Mouse (Mus musculus) ES-E14 (cell line): ENCODE results near the gene Nanos3. TPM values are rescaled to one million over a fixed set of nuclear protein-coding genes. Genes with fewer than 3 reads are reported as not detected.

ENCODE experiments used
- DNase-seq: peaks from one replicate; pipeline ENCODE4 v3.0.0-alpha.2; 2013; ENCODE audit warnings: low read depth, low spot score
- H3K27ac ChIP-seq: 2 replicates; pipeline ENCODE4 v1.5.1; 2012; ENCODE audit warnings: low read depth, mild to moderate bottlenecking, low read length, moderate library complexity, mixed read lengths; ENCODE audit not compliant: poor library complexity, insufficient read depth, severe bottlenecking
- H3K36me3 ChIP-seq: 2 replicates; pipeline ENCODE4 v1.6.1; 2012; ENCODE audit warnings: mild to moderate bottlenecking, low read length, moderate library complexity, mixed read lengths; ENCODE audit not compliant: control insufficient read depth, poor library complexity, insufficient read depth, severe bottlenecking
- H3K4me1 ChIP-seq, 2 experiments: fragments of 150-350 bp in 1 of 2; sonication (generic) in 1 of 2; 2 replicates each; pipeline ENCODE4 v1.6.1; 2012; ENCODE audit warnings: low read length in 2 of 2, mild to moderate bottlenecking in 1 of 2, mixed read lengths in 1 of 2; ENCODE audit not compliant: control insufficient read depth in 2 of 2, insufficient read depth in 2 of 2, poor library complexity in 1 of 2
- H3K4me3 ChIP-seq, 2 experiments: fragments of 150-350 bp in 1 of 2; sonication (generic) in 1 of 2; 2 replicates each; pipeline ENCODE4 v1.5.1; 2012; ENCODE audit warnings: low read length in 2 of 2, low read depth in 1 of 2, mild to moderate bottlenecking in 1 of 2, mixed read lengths in 1 of 2; ENCODE audit not compliant: insufficient read depth in 1 of 2, poor library complexity in 1 of 2, severe bottlenecking in 1 of 2
- H3K9ac ChIP-seq: 2 replicates; pipeline ENCODE4 v1.6.1; 2012; ENCODE audit warnings: low read depth, mild to moderate bottlenecking, low read length, mixed read lengths; ENCODE audit not compliant: poor library complexity, insufficient read depth, severe bottlenecking
- H3K9me3 ChIP-seq: fragments of 150-350 bp; sonication (generic); 2 replicates; pipeline ENCODE4 v1.6.1; 2012; ENCODE audit warnings: low read depth, mild to moderate bottlenecking, low read length; ENCODE audit not compliant: control insufficient read depth, insufficient read depth
- CHD2 ChIP-seq: IDR thresholded peaks from 2 replicates; pipeline ENCODE4 v1.6.1; 2014; ENCODE audit warnings: mild to moderate bottlenecking, low read depth, low read length, inconsistent platforms
- HCFC1 ChIP-seq: IDR thresholded peaks from 2 replicates; pipeline ENCODE4 v1.6.1; 2012; ENCODE audit warnings: low read length, inconsistent platforms, borderline replicate concordance; ENCODE audit not compliant: insufficient read depth
- MAFK ChIP-seq: IDR thresholded peaks from 2 replicates; pipeline ENCODE4 v1.6.1; 2014; ENCODE audit warnings: mild to moderate bottlenecking, low read depth, low read length, inconsistent platforms; ENCODE audit not compliant: insufficient read depth
- ZC3H11A ChIP-seq: IDR thresholded peaks from 2 replicates; pipeline ENCODE4 v1.6.1; 2012; ENCODE audit warnings: low read depth, mild to moderate bottlenecking, inconsistent platforms, low read length, borderline replicate concordance
- ZNF384 ChIP-seq: IDR thresholded peaks from 2 replicates; pipeline ENCODE4 v1.6.1; 2012; ENCODE audit warnings: low read depth, low read length, inconsistent platforms
- in situ Hi-C, 2 experiments: fragments of 600-800 bp; cut with MboI; formaldehyde crosslinking; loops; one replicate each; pipeline ENCODE4 v1.15.1; 2025; ENCODE audit warnings: low sequenced_read_pairs in 2 of 2, inconsistent platforms in 1 of 2; ENCODE audit not compliant: unreplicated experiment in 2 of 2
- total RNA-seq: library from RNA; depleted of rRNA; stranded (reverse); fragments of 300-350 nt; gene quantifications from 2 replicates; pipeline ENCODE4 v1.2.3, GENCODE M21; 2012

Nanos3 gene
- total RNA-seq, 1 experiment, result 7.0 TPM

GRCm38 (mm10) chr8:84147769-84148530 is 37.1 kb downstream of the Nanos3 start, which contains the start of the genes Cc2d1a and 4930432K21Rik:
Gene Cc2d1a (minus strand): TSS chr8:84147936.
Gene 4930432K21Rik (plus strand): TSS chr8:84148025.
- Histone ChIP-seq H3K9me3 (no peaks in the 10 kb centered on the region), H3K27ac (peak within 1 kb of the TSS; percentile 19), H3K4me1 (peaks cover 3 to 12% of the 10 kb centered on the region in 2 experiments; a peak in 2 of 4 replicates), H3K36me3 (peaks cover 9% of the 10 kb centered on the region; the same call in 1 of the 2 replicates), H3K4me3 (peak within 1 kb of the TSS; percentile 70 to 77), H3K9ac (peak within 1 kb of the TSS; percentile 72)
- 0 out of 2 replicates have a peak, but pooled peaks have one; percentile 9 for TF ChIP-seq ZC3H11A
- no peak for TF ChIP-seq CHD2
- TF ChIP-seq HCFC1, result peak; percentile 98
- DNase-seq, result peak; percentile 97
- in situ Hi-C loops, result no loop called here

GRCm38 (mm10) chr8:84147324-84147766 is 37.7 kb downstream of the Nanos3 start:
- Histone ChIP-seq H3K9me3 (no peaks in the 10 kb centered on the region), H3K27ac (peak overlapping the region; percentile 19; the same call in 1 of the 2 replicates), H3K4me3 (peak overlapping the region; percentile 70 to 77), H3K4me1 (peaks cover 3 to 12% of the 10 kb centered on the region in 2 experiments; a peak in 2 of 4 replicates), H3K9ac (peak overlapping the region; percentile 72), H3K36me3 (peaks cover 14% of the 10 kb centered on the region; the same call in 1 of the 2 replicates)
- no peak for DNase-seq
- TF ChIP-seq ZNF384 (no peak), MAFK (no peak), HCFC1 (no peak), ZC3H11A (no peak), CHD2 (no peak)
- in situ Hi-C loops, result no loop called here

GRCm38 (mm10) chr8:84144636-84145245 is 40.3 kb downstream of the Nanos3 start:
- Histone ChIP-seq H3K4me1 (peaks cover 3 to 7% of the 10 kb centered on the region in 2 experiments; a peak in 2 of 4 replicates), H3K9me3 (no peaks in the 10 kb centered on the region), H3K27ac (no peak overlapping the region), H3K36me3 (peaks cover 29% of the 10 kb centered on the region), H3K9ac (no peak overlapping the region), H3K4me3 (no peak overlapping the region)
- in situ Hi-C loops, result no loop called here
- DNase-seq, result no peak
- TF ChIP-seq CHD2 (no peak), HCFC1 (no peak), ZC3H11A (no peak), MAFK (no peak), ZNF384 (no peak)

GRCm38 (mm10) chr8:84140838-84141237 is 44.2 kb downstream of the Nanos3 start:
- TF ChIP-seq ZC3H11A, result no peak
- no peak for TF ChIP-seq HCFC1
- TF ChIP-seq MAFK, result no peak
- no peak for TF ChIP-seq ZNF384
- Histone ChIP-seq H3K4me3 (no peak overlapping the region), H3K9ac (no peak overlapping the region), H3K4me1 (no peaks in the 10 kb centered on the region), H3K27ac (no peak overlapping the region), H3K9me3 (no peaks in the 10 kb centered on the region), H3K36me3 (peaks cover 56% of the 10 kb centered on the region)
- in situ Hi-C loops, result no loop called here
- no peak for DNase-seq
